Mouse (Mus musculus) testis, adult 2 months (tissue): Measurements from ENCODE around the gene Trim23. TPM values are rescaled to one million over a fixed set of nuclear protein-coding genes. Genes with fewer than 3 reads are reported as not detected.
"Not testable (repeated sequence)": the region's sequence is repeated elsewhere in the genome, so short reads cannot be mapped to it uniquely, and the experiment has no call there.

ENCODE experiments used
- H3K27ac ChIP-seq: fragments of 200-500 bp; 2 replicates; pipeline ENCODE4 v1.5.1; 2012; ENCODE audit warnings: low read depth, low read length; ENCODE audit not compliant: control insufficient read depth, insufficient read depth
- H3K27me3 ChIP-seq: fragments of 200-500 bp; 2 replicates; pipeline ENCODE4 v1.6.1; 2012; ENCODE audit warnings: mild to moderate bottlenecking, low read length, moderate library complexity; ENCODE audit not compliant: control insufficient read depth, insufficient read depth
- H3K36me3 ChIP-seq: fragments of 200-500 bp; 2 replicates; pipeline ENCODE4 v1.6.1; 2012; ENCODE audit warnings: mild to moderate bottlenecking, low read length; ENCODE audit not compliant: control insufficient read depth, insufficient read depth
- H3K4me1 ChIP-seq: fragments of 200-500 bp; 2 replicates; pipeline ENCODE4 v1.6.1; 2012; ENCODE audit warnings: low read length; ENCODE audit not compliant: control insufficient read depth, insufficient read depth
- H3K4me3 ChIP-seq: fragments of 200-500 bp; 2 replicates; pipeline ENCODE4 v1.5.1; 2012; ENCODE audit warnings: low read depth, mild to moderate bottlenecking, low read length, moderate library complexity, mixed read lengths; ENCODE audit not compliant: control insufficient read depth
- CTCF ChIP-seq: fragments of 200-500 bp; IDR thresholded peaks from 2 replicates; pipeline ENCODE4 v1.5.1; 2012; ENCODE audit warnings: low read depth, mild to moderate bottlenecking, inconsistent platforms, low read length, moderate library complexity; ENCODE audit not compliant: control insufficient read depth, insufficient read depth, insufficient replicate concordance
- POLR2A ChIP-seq: fragments of 200-500 bp; IDR thresholded peaks from 2 replicates; pipeline ENCODE4 v1.6.1; 2012; ENCODE audit warnings: low read depth, mild to moderate bottlenecking, inconsistent platforms, low read length, moderate library complexity; ENCODE audit not compliant: control insufficient read depth
- polyA plus RNA-seq: library from polyadenylated mRNA; depleted of rRNA; stranded (reverse); fragments of >200 nt; gene quantifications from 2 replicates; pipeline ENCODE4 v1.2.3, GENCODE M21; 2012; rRNA removed

The Trim23 gene
- polyA plus RNA-seq, 1 experiment: 7.2 TPM

DNA sequence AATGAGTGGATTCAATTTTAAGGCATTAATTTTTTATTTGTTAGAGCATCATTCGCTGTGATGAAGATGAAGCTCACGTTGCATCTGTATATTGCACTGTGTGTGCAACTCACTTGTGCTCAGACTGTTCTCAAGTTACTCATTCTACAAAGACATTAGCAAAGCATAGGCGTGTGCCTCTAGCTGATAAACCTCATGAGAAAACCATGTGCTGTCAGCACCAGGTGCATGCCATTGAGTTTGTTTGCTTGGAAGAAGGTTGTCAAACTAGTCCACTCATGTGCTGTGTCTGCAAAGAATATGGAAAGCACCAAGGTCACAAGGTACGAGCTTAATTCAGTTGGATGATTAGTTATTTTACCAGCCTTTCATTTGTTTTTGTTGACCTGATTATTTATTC lies 8.8 kb downstream of the Trim23 start:
- TF ChIP-seq CTCF: no peak
- no peak for TF ChIP-seq POLR2A
- H3K4me3 ChIP-seq: no peak overlapping the region
- H3K27me3 ChIP-seq: no peaks in the 10 kb centered on the region
- no peaks in the 10 kb centered on the region for H3K4me1 ChIP-seq
- H3K27ac ChIP-seq: no peak overlapping the region
- no peaks in the 10 kb centered on the region; the same call in 1 of the 2 replicates for H3K36me3 ChIP-seq

DNA sequence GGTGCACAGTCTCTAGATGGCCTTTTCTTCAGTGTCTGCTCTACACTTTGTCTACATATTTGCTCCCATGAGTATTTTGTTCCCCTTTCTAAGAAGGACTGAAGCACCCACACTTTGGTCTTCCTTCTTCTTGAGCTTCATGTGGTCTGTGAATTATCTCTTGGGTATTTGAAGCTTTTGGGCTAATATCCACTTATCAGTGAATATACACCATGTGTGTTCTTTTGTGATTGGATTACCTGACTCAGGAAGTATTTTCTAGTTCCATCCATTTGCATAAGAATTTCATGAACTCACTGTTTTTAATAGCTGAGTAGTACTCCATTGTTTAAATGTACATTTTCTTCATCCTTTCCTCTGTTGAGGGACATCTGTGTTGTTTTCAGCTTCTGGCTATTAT lies 17.3 kb downstream of the Trim23 start:
- not testable (repeated sequence) for H3K27me3 ChIP-seq, H3K4me1 ChIP-seq, H3K36me3 ChIP-seq, H3K4me3 ChIP-seq, H3K27ac ChIP-seq

DNA sequence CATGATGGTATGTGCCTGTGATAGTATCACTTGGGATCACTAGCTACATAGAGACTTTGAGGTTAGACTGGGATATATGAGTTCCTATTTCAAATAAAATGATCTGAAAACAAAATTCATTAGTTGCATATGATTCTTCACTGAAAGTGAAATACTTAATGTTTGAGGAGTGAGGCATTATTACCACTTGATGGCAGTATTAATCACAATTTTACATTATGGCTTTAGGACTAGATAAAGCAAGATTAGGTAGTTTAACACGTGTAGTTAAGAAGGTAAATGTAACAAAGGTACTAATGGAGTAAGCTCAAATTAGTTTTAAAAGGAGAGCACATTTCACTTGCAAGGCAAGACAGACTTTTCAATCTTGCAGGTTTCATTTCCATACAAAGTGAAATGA lies 25.7 kb downstream of the Trim23 start:
- no peaks in the 10 kb centered on the region for H3K27me3 ChIP-seq
- no peak overlapping the region for H3K4me3 ChIP-seq
- no peaks in the 10 kb centered on the region for H3K4me1 ChIP-seq
- H3K27ac ChIP-seq: no peak overlapping the region
- H3K36me3 ChIP-seq: 0 out of 2 replicates have a peak, but pooled peaks cover 1% of the 10 kb centered on the region
- no peak for TF ChIP-seq POLR2A
- TF ChIP-seq CTCF: no peak

DNA sequence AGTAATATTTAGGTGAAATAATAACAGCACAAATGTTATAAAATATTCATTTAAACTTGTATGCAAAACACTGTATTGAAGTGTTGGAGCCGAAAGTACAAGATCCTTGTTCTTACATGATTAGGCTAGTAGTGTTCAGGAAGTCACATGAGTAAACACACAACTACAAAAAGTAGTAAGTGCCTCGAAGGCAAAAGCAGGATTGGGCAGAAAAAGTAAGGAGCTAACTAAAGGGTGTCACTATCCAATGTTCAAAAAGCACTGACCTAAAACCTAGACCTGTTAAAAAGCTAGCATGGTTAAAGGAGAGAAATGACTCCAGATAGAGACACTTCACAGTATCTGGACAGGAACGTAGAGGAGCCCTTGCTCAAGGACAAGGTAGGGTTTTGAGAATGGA lies 48.9 kb downstream of the Trim23 start:
- Histone ChIP-seq H3K4me3 (peak overlapping the region; percentile 6; the same call in 1 of the 2 replicates), H3K36me3 (no peaks in the 10 kb centered on the region)

DNA sequence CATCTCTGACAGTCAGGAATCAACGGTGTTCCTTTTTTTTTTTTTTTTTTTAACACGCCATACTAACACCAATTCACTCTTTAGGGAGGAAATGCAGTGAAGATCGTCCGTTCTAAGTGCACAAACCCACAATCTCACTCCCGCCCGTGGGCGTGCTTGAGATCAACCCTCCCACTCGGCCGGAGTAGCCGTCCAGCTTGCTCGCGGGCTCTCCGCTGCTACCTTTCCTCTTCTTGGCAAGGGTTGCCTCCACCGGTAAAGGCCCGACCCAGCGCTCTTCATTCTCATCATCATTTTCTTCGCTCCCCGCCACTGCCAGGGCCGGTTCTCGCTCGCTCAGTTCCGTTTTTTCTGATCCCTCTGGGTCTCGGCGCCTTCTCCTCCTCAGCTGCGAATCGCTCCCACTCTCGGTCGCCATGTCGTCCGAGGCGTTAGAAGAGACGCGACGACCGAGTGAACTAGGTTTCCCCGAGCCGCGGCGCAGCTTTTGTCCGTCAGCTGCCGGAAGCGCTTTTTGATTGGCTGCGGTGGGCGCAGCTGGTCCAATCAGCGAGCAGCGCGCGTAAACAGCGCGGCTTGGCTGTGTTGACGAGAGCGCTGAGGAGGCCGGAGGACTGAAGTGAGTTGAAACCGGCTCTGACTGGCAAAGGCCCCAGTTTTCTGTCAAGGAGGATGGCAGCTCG lies 49.9 kb downstream of the Trim23 start, which contains the start of the genes Cenpk and Ppwd1:
Gene Cenpk, plus strand, starts transcription at position 228 of the 683 bp plus-strand sequence.
Gene Ppwd1, minus strand, starts transcription at position 460 of the 683 bp plus-strand sequence.
- Histone ChIP-seq H3K27ac (peak within 1 kb of the TSS; percentile 94), H3K36me3 (no peaks in the 10 kb centered on the region; the same call in 1 of the 2 replicates), H3K4me1 (no peaks in the 10 kb centered on the region; the same call in 1 of the 2 replicates), H3K4me3 (peak within 1 kb of the TSS; percentile 97), H3K27me3 (no peaks in the 10 kb centered on the region)
- TF ChIP-seq CTCF: 0 out of 2 replicates have a peak, but pooled peaks have one; percentile 0
- peak; percentile 97 for TF ChIP-seq POLR2A

More for the DNA sequence above, 48.9 kb downstream of the Trim23 start:
- no peaks in the 10 kb centered on the region; the same call in 1 of the 2 replicates for H3K4me1 ChIP-seq
- TF ChIP-seq CTCF (no peak), POLR2A (no peak)
- no peaks in the 10 kb centered on the region for H3K27me3 ChIP-seq
- H3K27ac ChIP-seq: no peak overlapping the region

DNA sequence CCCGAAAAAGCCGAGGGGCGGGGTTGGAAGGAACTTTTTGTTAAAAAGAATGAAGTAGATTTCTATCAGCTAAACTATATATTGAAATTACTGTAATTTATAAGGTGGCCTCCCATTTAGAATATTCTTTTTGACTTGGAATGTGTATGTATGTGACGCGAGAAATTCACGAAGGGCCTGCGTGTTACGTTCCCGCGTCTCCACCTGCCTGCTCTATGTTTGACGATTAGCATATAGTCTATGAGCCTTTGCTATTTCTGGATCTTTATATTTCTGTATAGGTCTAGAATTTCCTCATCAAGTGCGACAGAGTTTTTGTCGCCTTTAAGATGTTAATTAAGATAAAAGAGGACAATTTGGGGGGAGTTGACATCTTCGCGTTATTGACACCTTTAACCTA lies 50.6 kb downstream of the Trim23 start:
- Histone ChIP-seq H3K27ac (peak overlapping the region; percentile 94), H3K36me3 (no peaks in the 10 kb centered on the region; the same call in 1 of the 2 replicates), H3K4me1 (no peaks in the 10 kb centered on the region; the same call in 1 of the 2 replicates), H3K4me3 (peak overlapping the region; percentile 97), H3K27me3 (no peaks in the 10 kb centered on the region)
- TF ChIP-seq POLR2A: no peak
- no peak for TF ChIP-seq CTCF

Other genes starting within 250 kb of the Trim23 start
- gene Nln, start 69.2 kb upstream of the Trim23 start, polyA plus RNA-seq: 4.1 and 5.1 TPM in 2 replicates
- 1.4 and 1.6 TPM in 2 replicates for gene Sgtb, start 69.1 kb upstream of the Trim23 start, polyA plus RNA-seq
- gene Trappc13, start 328 bp upstream of the Trim23 start, polyA plus RNA-seq: 2.8 and 3.1 TPM in 2 replicates
- gene Cenpk, start 49.8 kb downstream of the Trim23 start, polyA plus RNA-seq: 3.1 and 5.3 TPM in 2 replicates
- gene Ppwd1, start 50.0 kb downstream of the Trim23 start, polyA plus RNA-seq: 3.7 TPM in 2 replicates
- 0.37 and 0.74 TPM in 2 replicates for gene Adamts6, start 109.0 kb downstream of the Trim23 start, polyA plus RNA-seq